Mouse (Mus musculus) hindbrain, embryonic 14.5 days (tissue): ENCODE results near the gene Ifi47. TPM values are rescaled to one million over a fixed set of nuclear protein-coding genes. Genes with fewer than 3 reads are reported as not detected.

Source experiments
- ATAC-seq: fragments of 200-750 bp; cut with Nextera tagmentation; 2 replicates; pipeline ENCODE4 v1.8.0; 2017; ENCODE audit warnings: moderate number of reproducible peaks, mild to moderate bottlenecking, moderate TSS enrichment, moderate library complexity; ENCODE audit not compliant: low FRiP score
- DNase-seq: peaks from one replicate; pipeline ENCODE4 v3.0.0-alpha.2; 2015; ENCODE audit warnings: low spot score
- H3K27ac ChIP-seq: fragments of 300-500 bp; sonication (generic); 2 replicates; pipeline ENCODE4 v1.5.1; 2014; ENCODE audit warnings: mild to moderate bottlenecking, moderate library complexity
- H3K27me3 ChIP-seq: fragments of 300-500 bp; sonication (generic); 2 replicates; pipeline ENCODE4 v1.6.1; 2014; ENCODE audit warnings: mild to moderate bottlenecking, low read length, mixed read lengths; ENCODE audit not compliant: control insufficient read depth, insufficient read depth
- H3K36me3 ChIP-seq: fragments of 300-500 bp; sonication (generic); replicated peaks from 2 replicates; pipeline ENCODE4 v1.6.1; 2014; ENCODE audit not compliant: control insufficient read depth, insufficient read depth
- H3K4me1 ChIP-seq: fragments of 300-500 bp; sonication (generic); replicated peaks from 2 replicates; pipeline ENCODE4 v1.6.1; 2014; ENCODE audit warnings: antibody characterized with exemption, low read length, mixed read lengths; ENCODE audit not compliant: control insufficient read depth, insufficient read depth
- H3K4me2 ChIP-seq: fragments of 300-500 bp; sonication (generic); replicated peaks from 2 replicates; pipeline ENCODE4 v1.6.1; 2014; ENCODE audit warnings: mild to moderate bottlenecking, moderate library complexity
- H3K4me3 ChIP-seq: fragments of 300-500 bp; sonication (generic); replicated peaks from 2 replicates; pipeline ENCODE4 v1.5.1; 2014; ENCODE audit warnings: mild to moderate bottlenecking, low read length
- H3K9ac ChIP-seq: fragments of 300-500 bp; sonication (generic); 2 replicates; pipeline ENCODE4 v1.6.1; 2014
- H3K9me3 ChIP-seq: fragments of 300-500 bp; sonication (generic); 2 replicates; pipeline ENCODE4 v1.6.1; 2016; ENCODE audit warnings: low read length; ENCODE audit not compliant: control insufficient read depth
- whole genome bisulfite sequencing: fragments of 180-500 bp; shearing (Covaris S2); extraction: QIAGEN DNeasy Blood & Tissue Kit; methylation state at CpG from one replicate; pipeline ENCODE4 v1.1.7; 2014; 5-methylcytosine and 5-hydroxymethylcytosine counted together
- polyA plus RNA-seq: library from polyadenylated mRNA; unstranded; fragments of >200 nt; fragmentation: Nextera tagmentation; extraction: Ambion mirVana; gene quantifications from 2 replicates; pipeline ENCODE4 v1.2.1, GENCODE M21; 2014

The Ifi47 gene
- polyA plus RNA-seq, 1 experiment from 2014 or later = 1.0 TPM

GRCm38 (mm10) chr11:49087830-49088616 is 11.6 kb downstream of the Ifi47 start:
- ATAC-seq (no peak), DNase-seq (no peak)
- H3K27me3 ChIP-seq = no peaks in the 10 kb centered on the region
- no peaks in the 10 kb centered on the region for H3K36me3 ChIP-seq
- H3K4me2 ChIP-seq = no peak overlapping the region
- H3K27ac ChIP-seq = no peak overlapping the region
- no peaks in the 10 kb centered on the region for H3K9me3 ChIP-seq
- WGBS = 47% methylated on average over 22 of the region's 22 CpGs
- H3K4me1 ChIP-seq = no peaks in the 10 kb centered on the region
- H3K9ac ChIP-seq = no peak overlapping the region
- H3K4me3 ChIP-seq = no peak overlapping the region

- no peak overlapping the region for H3K9ac ChIP-seq
- H3K4me3 ChIP-seq = no peak overlapping the region
- H3K27me3 ChIP-seq = no peaks in the 10 kb centered on the region
- ATAC-seq (no peak), DNase-seq (no peak)
- no peak overlapping the region for H3K27ac ChIP-seq
- 95% methylated on average over 5 of the region's 5 CpGs for WGBS
- no peaks in the 10 kb centered on the region for H3K36me3 ChIP-seq
- no peaks in the 10 kb centered on the region for H3K9me3 ChIP-seq
- H3K4me2 ChIP-seq = no peak overlapping the region
- no peaks in the 10 kb centered on the region for H3K4me1 ChIP-seq
Measured at GRCm38 (mm10) chr11:49088990-49089652, 12.7 kb downstream of the Ifi47 start.

- Histone ChIP-seq H3K9me3 (no peaks in the 10 kb centered on the region), H3K4me3 (no peak overlapping the region), H3K27me3 (no peaks in the 10 kb centered on the region), H3K9ac (no peak overlapping the region), H3K27ac (no peak overlapping the region), H3K4me2 (no peak overlapping the region), H3K36me3 (no peaks in the 10 kb centered on the region), H3K4me1 (no peaks in the 10 kb centered on the region)
- DNase-seq = no peak
- ATAC-seq = no peak
- 76% methylated on average over 3 of the region's 3 CpGs for WGBS
Measured at GRCm38 (mm10) chr11:49089735-49090507, 13.5 kb downstream of the Ifi47 start.

GRCm38 (mm10) chr11:49090551-49090950 is 14.2 kb downstream of the Ifi47 start:
- 96% methylated on average over 5 of the region's 5 CpGs for WGBS
- Histone ChIP-seq H3K4me3 (no peak overlapping the region), H3K9me3 (no peaks in the 10 kb centered on the region), H3K9ac (no peak overlapping the region), H3K27me3 (no peaks in the 10 kb centered on the region), H3K4me2 (no peak overlapping the region), H3K27ac (no peak overlapping the region), H3K36me3 (no peaks in the 10 kb centered on the region), H3K4me1 (no peaks in the 10 kb centered on the region)
- ATAC-seq (no peak), DNase-seq (no peak)

GRCm38 (mm10) chr11:49091171-49091570 is 14.8 kb downstream of the Ifi47 start:
- DNase-seq (no peak), ATAC-seq (no peak)
- Histone ChIP-seq H3K9me3 (no peaks in the 10 kb centered on the region), H3K4me1 (no peaks in the 10 kb centered on the region), H3K9ac (no peak overlapping the region), H3K4me3 (no peak overlapping the region), H3K36me3 (no peaks in the 10 kb centered on the region), H3K27me3 (no peaks in the 10 kb centered on the region), H3K27ac (no peak overlapping the region), H3K4me2 (no peak overlapping the region)
- WGBS = 85% methylated on average over 4 of the region's 4 CpGs

GRCm38 (mm10) chr11:49092053-49092586 is 15.7 kb downstream of the Ifi47 start:
- Histone ChIP-seq H3K27me3 (no peaks in the 10 kb centered on the region), H3K27ac (no peak overlapping the region), H3K9me3 (no peaks in the 10 kb centered on the region), H3K4me3 (no peak overlapping the region), H3K4me2 (no peak overlapping the region), H3K9ac (no peak overlapping the region), H3K36me3 (no peaks in the 10 kb centered on the region), H3K4me1 (no peaks in the 10 kb centered on the region)
- DNase-seq (no peak), ATAC-seq (no peak)
- 93% methylated on average over 1 of the region's 1 CpGs for WGBS

GRCm38 (mm10) chr11:49092786-49093185 is 16.4 kb downstream of the Ifi47 start:
- Histone ChIP-seq H3K9me3 (no peaks in the 10 kb centered on the region), H3K36me3 (no peaks in the 10 kb centered on the region), H3K4me1 (no peaks in the 10 kb centered on the region), H3K9ac (no peak overlapping the region), H3K4me2 (no peak overlapping the region), H3K4me3 (no peak overlapping the region), H3K27me3 (no peaks in the 10 kb centered on the region), H3K27ac (no peak overlapping the region)
- DNase-seq = no peak
- WGBS = 91% methylated on average over 2 of the region's 2 CpGs
- ATAC-seq = no peak

- DNase-seq (no peak), ATAC-seq (no peak)
- Histone ChIP-seq H3K27me3 (no peaks in the 10 kb centered on the region), H3K9me3 (no peaks in the 10 kb centered on the region), H3K36me3 (no peaks in the 10 kb centered on the region), H3K27ac (no peak overlapping the region), H3K9ac (no peak overlapping the region), H3K4me1 (no peaks in the 10 kb centered on the region), H3K4me3 (no peak overlapping the region), H3K4me2 (no peak overlapping the region)
- WGBS = 91% methylated on average over 6 of the region's 6 CpGs
Measured at GRCm38 (mm10) chr11:49093861-49094660, 17.7 kb downstream of the Ifi47 start.
